Mouse (Mus musculus) adrenal gland, adult (tissue): ENCODE results near the gene Pirt.
A peak's percentile ranks its signal among the peaks of the same experiment; 100 is the strongest.

ENCODE experiments used
- DNase-seq, 2 experiments: peaks; one replicate each; pipeline ENCODE4 v3.0.0; 2022 to 2023; ENCODE audit warnings: low spot score in 1 of 2; ENCODE audit not compliant: inconsistent age in 2 of 2

The Pirt gene

DNA sequence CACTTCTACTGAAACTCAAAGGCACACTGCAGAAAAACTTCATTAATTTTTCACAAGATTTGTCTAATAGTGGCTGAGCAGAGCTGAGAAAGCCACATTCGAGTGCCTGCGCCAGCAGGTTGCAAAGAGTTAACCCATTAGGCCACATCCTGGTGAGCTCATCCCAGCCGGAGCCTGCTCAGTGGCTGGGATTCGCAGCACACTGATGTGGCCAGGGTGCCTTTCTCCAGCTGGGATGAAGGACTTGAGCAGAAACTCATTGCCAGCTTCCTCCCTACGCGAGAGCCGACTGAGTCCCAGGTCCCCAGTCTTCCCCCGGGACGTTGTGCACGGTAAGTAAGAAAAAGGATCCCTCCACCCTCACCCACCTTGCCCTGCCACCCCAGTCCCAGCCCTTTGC is at the start of gene Pirt:
Pirt (plus strand) TSS at position 171 of the 400 bp plus-strand sequence.
- peak in 1 of 2 experiments; percentile 8 for DNase-seq

GRCm38 (mm10) chr11:66871701-66872100 is 40.1 kb upstream of the Pirt start:
- DNase-seq = peak in 1 of 2 experiments; percentile 74

- DNase-seq = no peak
These were observed 38.9 kb upstream of the Pirt start for GRCm38 (mm10) chr11:66872773-66873470.

GRCm38 (mm10) chr11:66881291-66881690 is 30.5 kb upstream of the Pirt start:
- no peak for DNase-seq

DNA sequence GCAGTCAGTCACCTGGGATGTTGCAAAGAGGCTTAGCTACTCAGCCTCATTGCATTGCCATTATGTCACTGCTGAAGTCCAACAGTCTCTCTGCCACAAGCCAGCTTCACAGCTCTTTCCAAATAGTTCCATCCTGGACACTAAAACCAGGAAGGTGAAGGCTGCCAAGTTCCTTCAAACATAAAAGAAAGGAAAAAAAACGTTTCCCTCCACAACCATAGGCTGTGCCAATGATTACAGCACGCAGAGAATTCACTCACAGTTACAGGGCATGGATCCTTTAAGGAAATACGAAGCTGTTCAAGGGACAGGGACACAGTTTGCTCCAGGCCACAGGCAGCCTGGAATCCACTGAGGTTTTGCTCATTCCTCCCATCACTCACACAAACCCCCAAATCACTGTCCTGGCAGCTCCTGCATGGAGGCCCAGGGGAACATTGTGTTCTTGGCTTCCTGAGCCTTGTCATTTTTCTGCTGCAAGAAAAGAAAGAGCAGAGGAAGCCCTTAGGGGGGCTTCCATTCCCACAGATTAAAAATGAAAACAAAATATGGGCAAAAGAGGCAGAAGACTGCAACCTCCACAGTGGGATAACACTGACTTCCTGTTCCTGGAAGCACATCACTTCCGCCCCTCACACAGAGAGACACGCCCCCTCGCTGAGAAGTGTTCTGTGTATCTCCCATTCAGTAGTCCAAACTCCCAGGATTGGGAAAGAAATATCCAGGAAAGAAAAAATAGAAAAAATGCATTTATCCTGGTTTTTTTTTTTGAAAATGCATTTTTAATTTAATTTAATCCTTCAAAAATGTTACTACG is 29.3 kb upstream of the Pirt start:
- DNase-seq = no peak

GRCm38 (mm10) chr11:66892536-66892935 is 19.2 kb upstream of the Pirt start:
- DNase-seq = no peak

DNA sequence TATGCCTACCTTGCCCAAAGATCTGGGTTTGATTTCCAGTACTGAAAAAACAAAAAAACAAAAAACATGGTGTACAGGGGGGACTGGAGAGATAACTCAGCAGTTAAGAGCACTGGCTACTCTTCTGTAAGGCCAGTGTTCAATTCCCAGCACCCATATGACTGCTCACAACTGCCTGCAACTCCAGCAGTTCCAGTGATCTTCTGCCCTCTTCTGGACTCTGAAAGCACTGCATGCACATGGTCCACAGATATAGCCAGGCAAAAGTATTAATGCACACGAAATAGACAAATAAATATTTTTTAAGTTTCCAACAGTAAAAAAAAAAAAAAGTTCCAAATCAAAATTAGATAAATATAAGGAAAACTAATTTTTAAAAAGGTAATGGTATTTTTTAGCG is 13.0 kb upstream of the Pirt start:
- DNase-seq = no peak

GRCm38 (mm10) chr11:66899426-66899825 is 12.4 kb upstream of the Pirt start:
- DNase-seq = peak; percentile 32 to 85

- DNase-seq = no peak
These were observed 9.0 kb upstream of the Pirt start for GRCm38 (mm10) chr11:66902801-66903200.

GRCm38 (mm10) chr11:66905617-66906384 is 6.0 kb upstream of the Pirt start:
- DNase-seq = peak; percentile 63 to 90

DNA sequence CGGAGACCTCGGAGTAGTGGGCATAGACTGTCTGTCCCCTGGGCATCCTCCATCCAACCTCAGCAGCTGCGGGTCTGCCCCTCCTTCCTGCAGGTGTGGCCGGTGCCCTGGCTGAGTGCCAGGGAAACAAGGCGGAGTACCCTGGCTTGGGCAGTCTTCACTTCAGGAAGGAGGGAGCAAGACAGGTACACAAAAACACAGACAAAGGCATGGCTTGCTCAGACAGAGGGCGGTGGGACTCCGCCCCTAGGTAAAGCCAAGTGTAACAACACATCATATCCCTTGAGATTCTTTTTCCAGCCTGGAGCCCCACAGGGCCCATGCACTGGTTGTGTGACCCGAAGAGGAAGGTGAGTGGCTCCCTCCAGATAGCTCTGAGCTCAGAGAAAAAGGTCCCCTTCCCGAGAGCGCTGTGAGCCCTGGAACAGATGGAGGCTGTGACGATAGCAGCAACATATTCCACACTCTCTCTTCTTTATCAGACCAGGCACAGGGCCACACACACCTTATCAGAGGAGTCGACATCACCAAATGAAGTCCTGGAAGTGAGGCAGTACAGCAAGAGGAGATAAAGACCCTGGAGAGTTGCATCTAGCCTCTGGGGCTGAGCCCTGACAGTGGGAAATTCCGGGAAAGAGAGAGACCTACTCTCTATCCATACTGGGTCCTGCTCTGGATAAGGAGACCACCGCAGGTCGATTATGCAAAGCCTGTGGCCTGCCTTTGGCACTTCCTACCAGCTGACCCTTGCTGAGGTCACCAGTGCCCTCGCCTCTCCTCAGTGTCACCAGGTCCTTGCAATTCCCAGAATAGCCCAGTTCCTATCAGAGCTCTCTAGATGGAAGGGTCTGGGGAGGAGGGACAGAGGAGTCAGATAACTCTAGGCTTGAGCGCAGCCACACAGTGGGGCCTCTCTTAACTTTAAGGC is 1.0 kb downstream of the Pirt start:
- peak; percentile 9 to 24 for DNase-seq

DNA sequence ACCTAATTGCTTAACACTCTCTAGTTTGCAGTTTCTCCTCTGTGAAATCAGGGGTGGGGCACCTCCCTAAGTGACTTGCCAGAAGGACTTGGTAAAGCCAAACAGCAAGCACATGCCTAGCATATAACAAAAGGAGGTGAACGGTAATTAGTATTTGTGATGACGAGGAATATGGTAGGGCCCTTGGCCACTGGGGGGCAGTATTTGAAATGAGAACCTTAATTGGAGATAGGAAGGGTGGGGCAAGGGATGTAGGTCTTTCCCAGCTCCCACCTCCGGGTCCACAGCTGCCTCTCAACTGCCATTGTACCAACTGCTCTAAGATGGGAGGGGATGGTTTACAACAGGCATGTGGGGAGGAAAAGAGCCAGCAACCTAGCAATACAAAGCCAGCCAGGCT is 2.5 kb downstream of the Pirt start:
- peak; percentile 15 to 79 for DNase-seq

DNA sequence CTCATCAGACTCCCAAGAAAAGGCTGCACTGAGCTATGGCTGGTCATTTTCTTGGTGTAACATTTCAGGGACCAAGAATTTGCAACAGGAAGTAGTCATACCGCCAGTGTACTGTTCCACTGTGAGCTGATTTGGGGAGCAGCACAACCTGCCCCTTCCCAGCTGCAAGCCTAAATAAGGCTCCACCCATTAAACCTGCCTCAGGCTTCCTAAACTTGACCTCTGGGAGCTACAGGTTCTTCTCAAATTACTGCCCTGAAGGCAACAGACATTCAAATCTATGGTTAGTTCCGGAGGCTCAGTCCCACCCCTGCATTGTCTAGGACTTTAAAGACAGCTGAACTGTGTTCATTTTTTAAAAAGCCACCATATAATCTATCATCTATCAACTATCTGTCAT is 8.2 kb downstream of the Pirt start:
- DNase-seq = no peak

- DNase-seq = peak in 1 of 2 experiments; percentile 14
These were observed 12.5 kb downstream of the Pirt start for GRCm38 (mm10) chr11:66924095-66924823.

- DNase-seq = no peak
These were observed 16.5 kb downstream of the Pirt start for GRCm38 (mm10) chr11:66928311-66928710.

DNA sequence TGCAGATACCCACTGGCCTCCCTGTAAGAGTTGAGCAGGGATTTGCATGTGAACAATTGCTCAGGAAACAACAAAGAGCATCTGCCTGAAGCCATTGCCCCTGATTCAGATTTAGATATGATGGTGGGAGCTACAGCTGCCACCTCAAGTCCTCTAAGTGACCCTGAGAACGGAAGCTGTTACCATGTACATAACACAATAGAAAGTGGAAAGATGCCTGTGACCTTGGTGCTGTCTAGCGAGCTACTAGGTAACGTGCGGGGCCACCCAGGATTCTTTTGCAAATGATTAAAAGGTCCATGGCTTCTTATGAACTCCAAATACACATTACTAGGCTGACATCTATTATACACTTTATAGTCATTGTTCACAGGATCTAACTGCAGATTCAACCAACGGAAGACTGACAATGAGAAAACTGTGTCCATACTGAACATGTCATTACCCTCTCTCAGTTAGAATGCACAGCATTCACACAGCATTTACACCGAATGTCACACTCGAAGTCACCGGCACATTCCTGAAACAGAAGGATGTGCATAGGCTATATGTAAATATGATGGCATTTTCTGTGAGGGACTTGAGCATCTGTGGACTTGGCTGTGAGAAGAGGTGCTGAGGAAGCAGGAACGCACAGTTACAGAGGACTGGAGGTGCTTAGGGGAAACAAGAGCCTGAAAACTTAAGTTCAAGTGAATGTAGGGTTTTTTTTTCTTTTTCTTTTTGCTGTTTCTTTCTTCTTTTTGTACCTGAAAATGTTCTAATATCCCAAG is 21.2 kb downstream of the Pirt start:
- no peak for DNase-seq

DNA sequence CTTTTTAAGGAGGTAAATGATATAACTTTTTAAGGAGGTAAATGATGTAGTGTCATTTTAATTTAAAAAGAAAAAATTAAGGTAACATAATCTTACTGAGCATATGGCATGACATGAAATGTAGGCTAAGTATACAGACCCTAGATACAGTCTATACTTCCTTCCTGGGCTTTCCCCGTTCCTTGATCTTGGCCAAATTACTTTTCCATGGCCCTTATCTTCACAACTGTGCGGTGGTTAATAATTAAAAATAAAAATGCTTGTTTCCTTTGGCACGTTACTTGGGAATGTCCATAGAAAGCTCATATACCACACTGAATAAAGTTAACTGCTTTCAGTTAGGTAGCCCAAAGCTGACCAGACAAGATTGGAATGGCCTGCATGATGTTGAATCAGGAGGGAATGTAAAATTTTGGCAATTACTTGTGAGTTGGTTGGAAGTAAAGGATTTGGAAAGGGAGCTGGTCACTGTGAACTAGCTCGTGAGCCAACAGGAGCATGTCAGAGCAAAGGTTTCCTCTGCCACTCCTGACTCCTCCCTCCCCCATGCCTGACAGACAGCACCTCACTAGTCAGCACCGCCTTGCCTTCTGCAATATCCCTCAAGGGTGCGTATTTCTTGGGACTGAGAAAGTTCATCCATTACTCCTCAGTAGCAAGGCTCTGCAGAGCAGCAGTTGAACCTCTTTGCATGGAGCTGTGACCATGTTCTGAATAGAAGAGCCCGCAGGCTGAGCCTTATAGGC is 22.8 kb downstream of the Pirt start:
- no peak for DNase-seq

- no peak for DNase-seq
These were observed 30.2 kb downstream of the Pirt start for GRCm38 (mm10) chr11:66942011-66942410.
